Mouse (Mus musculus): ENCODE data around the gene Abhd12b. TPM values are rescaled to one million over a fixed set of nuclear protein-coding genes. Genes with fewer than 3 reads are reported as not detected.

Gene Abhd12b
- total and polyA plus RNA-seq, 2 experiments from 2014 or later = not detected

DNA sequence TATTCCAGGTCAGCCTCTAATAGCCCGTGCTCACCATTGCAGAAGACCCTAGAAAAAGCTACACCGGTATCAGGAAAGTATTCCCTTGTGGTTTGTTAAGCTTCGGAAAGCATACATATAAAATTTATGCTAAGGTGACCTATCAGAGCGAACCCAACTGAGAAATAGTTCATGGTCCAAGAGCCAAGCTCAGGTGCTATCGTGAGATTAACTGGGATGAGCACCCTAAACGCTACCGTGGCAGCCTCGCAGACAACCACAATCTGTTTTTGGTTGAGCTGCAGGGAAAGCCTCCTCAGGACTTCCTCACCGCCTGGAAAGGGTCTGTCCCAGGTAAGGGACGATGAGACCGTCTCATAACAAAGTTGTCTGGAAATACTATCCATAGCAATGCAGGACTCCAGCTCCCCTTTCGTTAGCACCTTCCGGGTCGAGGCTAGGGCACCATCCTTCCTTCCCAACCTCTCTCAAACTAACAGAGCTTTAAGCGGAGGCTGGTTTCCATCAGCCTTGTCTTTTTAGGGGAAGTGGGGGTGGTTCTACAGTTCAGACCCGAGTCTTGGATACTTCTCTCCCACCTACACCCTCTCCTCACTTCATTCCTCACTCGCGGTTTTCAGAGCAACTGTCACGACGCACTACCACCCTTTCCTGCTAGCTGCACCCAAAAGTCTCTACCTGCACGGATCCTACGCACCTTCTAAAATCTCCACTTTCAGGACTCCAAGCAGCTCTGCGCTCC, 43.4 kb upstream of the Abhd12b start:
- Histone ChIP-seq H3K4me3 (ENCODE audit: low read length) (peak overlapping the region; percentile 90), H3K27ac (peak overlapping the region; percentile 91), H3K9ac (replicated peaks; ENCODE audit: low read length) (peak overlapping the region; percentile 97), H3K36me3 (ENCODE audit: insufficient read depth, low read length) (no peaks in the 10 kb centered on the region), H3K4me1 (ENCODE audit: insufficient read depth, low read length) (peaks cover 25% of the 10 kb centered on the region), H3K9me3 (ENCODE audit: low read length) (no peaks in the 10 kb centered on the region), H3K4me2 (ENCODE audit: low read depth, low read length) (peak overlapping the region; percentile 97), H3K27me3 (ENCODE audit: insufficient read depth, low read length) (no peaks in the 10 kb centered on the region)
- TF ChIP-seq CTCF (IDR thresholded peaks at IDR 0.05; ENCODE audit: low read depth) = no peak
- 9% methylated on average over 23 of the region's 23 CpGs for WGBS
- DNase-seq (ENCODE audit: low spot score) (peak; percentile 40), ATAC-seq (peak; percentile 0; the same call in 1 of the 2 replicates)

DNA sequence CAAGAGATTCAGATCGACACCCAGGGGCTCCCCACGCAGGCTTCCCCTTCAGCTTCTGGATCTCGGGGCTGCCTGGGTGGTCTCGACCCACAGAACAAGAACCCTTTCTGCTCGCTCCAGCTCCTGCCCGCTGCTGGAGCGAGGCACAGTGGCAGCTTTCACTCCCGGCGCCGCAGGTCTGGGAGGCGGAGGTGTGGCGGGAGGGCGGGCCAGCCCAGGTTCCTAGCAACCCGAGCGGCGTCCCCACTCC, 42.9 kb upstream of the Abhd12b start:
- Histone ChIP-seq H3K27ac (peak overlapping the region; percentile 91), H3K9me3 (ENCODE audit: low read length) (no peaks in the 10 kb centered on the region), H3K9ac (replicated peaks; ENCODE audit: low read length) (peak overlapping the region; percentile 97), H3K36me3 (ENCODE audit: insufficient read depth, low read length) (no peaks in the 10 kb centered on the region), H3K4me1 (ENCODE audit: insufficient read depth, low read length) (peaks cover 24% of the 10 kb centered on the region), H3K4me2 (ENCODE audit: low read depth, low read length) (peak overlapping the region; percentile 97), H3K4me3 (ENCODE audit: low read length) (peak overlapping the region; percentile 90), H3K27me3 (ENCODE audit: insufficient read depth, low read length) (no peaks in the 10 kb centered on the region)
- DNase-seq (ENCODE audit: low spot score) (no peak), ATAC-seq (peak; percentile 62)
- TF ChIP-seq CTCF (IDR thresholded peaks at IDR 0.05; ENCODE audit: low read depth) = no peak
- WGBS = under 1% methylated on average over 15 of the region's 16 CpGs

DNA sequence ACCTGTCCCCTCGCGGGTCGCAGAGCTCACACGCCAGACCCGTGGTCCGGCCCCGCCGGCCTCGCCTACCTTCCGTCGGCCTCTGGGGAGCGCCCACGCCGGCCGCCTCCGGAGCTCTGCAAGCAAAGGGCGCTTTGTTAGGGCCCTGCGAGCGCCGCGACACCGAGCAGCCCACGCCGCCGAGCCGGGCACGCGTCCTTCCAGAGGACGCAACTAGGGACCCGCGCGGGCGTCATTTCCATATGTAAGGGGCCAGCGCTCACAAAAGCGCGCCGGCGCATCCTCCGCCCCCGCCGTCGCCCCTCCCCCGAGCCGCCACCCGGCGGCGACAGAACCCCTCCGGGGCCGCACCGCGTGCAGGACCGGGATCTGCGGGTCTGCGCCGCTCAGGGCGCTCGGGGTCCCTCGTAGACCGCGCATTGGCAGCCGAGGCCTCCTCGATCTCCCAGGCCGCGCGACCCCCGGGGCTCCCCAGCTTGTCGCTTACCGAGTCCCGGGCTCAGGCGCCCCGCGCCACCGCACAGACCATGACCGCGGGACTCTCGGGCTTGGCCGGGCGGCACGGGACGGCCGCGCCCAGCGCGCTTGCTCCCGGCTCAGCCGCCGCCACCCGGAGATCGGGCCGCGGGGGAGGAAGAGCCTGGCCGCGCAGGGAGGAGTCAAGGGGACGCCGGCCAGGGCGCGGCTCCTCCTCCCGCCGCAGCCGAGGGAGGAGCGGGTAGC, 42.4 kb upstream of the Abhd12b start:
- Histone ChIP-seq H3K9ac (replicated peaks; ENCODE audit: low read length) (peak overlapping the region; percentile 97), H3K4me2 (ENCODE audit: low read depth, low read length) (peak overlapping the region; percentile 97), H3K36me3 (ENCODE audit: insufficient read depth, low read length) (no peaks in the 10 kb centered on the region), H3K4me3 (ENCODE audit: low read length) (peak overlapping the region; percentile 90), H3K4me1 (ENCODE audit: insufficient read depth, low read length) (peaks cover 20% of the 10 kb centered on the region), H3K27ac (peak overlapping the region; percentile 91), H3K27me3 (ENCODE audit: insufficient read depth, low read length) (no peaks in the 10 kb centered on the region), H3K9me3 (ENCODE audit: low read length) (no peaks in the 10 kb centered on the region)
- WGBS = under 1% methylated on average over 91 of the region's 101 CpGs
- ATAC-seq = peak; percentile 83
- DNase-seq (ENCODE audit: low spot score) = peak; percentile 86
- TF ChIP-seq CTCF (IDR thresholded peaks at IDR 0.05; ENCODE audit: low read depth) = no peak

DNA sequence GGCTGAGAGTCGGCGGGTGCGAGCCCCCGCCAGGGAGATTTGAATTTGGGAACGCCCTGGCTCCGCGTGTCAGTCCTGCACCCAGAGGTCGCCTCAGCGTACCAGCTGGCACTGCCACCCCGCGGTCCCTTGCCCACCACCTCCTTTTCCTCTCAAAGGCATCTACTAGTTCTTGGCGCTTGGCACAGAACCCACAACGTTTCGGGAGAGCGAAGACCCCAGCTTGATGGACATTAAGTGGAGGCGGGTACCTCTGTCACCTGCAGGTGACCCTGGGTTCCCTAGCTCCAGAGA, 41.9 kb upstream of the Abhd12b start:
- Histone ChIP-seq H3K27me3 (ENCODE audit: insufficient read depth, low read length) (no peaks in the 10 kb centered on the region), H3K36me3 (ENCODE audit: insufficient read depth, low read length) (no peaks in the 10 kb centered on the region), H3K4me1 (ENCODE audit: insufficient read depth, low read length) (peaks cover 20% of the 10 kb centered on the region), H3K4me3 (ENCODE audit: low read length) (peak overlapping the region; percentile 90), H3K27ac (peak overlapping the region; percentile 91), H3K9ac (replicated peaks; ENCODE audit: low read length) (peak overlapping the region; percentile 97), H3K9me3 (ENCODE audit: low read length) (no peaks in the 10 kb centered on the region), H3K4me2 (ENCODE audit: low read depth, low read length) (peak overlapping the region; percentile 97)
- no peak for DNase-seq (ENCODE audit: low spot score)
- TF ChIP-seq CTCF (IDR thresholded peaks at IDR 0.05; ENCODE audit: low read depth) = no peak
- WGBS = 2% methylated on average over 13 of the region's 16 CpGs
- ATAC-seq = no peak; the same call in 1 of the 2 replicates

DNA sequence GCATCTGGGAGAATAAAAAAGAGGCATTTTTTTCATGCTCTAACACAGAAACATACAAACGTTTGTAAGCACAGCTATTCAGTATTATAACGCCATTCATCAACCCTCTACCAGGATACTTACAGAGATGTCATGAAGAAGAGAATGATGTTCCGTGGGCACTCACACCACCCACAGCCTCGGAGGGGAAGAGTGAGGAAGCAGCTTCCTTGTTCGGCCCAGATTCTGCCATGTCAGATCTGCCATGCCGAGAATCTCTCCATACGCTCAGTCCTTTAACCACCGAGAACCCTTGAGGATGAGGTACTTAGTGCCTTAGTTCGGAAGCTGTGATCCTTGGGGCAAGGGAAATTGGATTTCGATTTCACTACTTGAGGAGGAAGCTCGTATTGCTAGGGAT, 40.6 kb upstream of the Abhd12b start, which contains the start of gene Nin:
Gene Nin, minus strand, starts transcription at position 367 of the 400 bp plus-strand sequence.
- peaks cover 14% of the 10 kb centered on the region for H3K4me1 ChIP-seq (ENCODE audit: insufficient read depth, low read length)
- no peaks in the 10 kb centered on the region for H3K27me3 ChIP-seq (ENCODE audit: insufficient read depth, low read length)
- WGBS = 65% methylated on average over 11 of the region's 11 CpGs
- 0 out of 2 replicates have a peak within 1 kb of the TSS, but pooled peaks have one; percentile 97 for H3K4me2 ChIP-seq (ENCODE audit: low read depth, low read length)
- H3K4me3 ChIP-seq (ENCODE audit: low read length) = 0 out of 2 replicates have a peak within 1 kb of the TSS, but pooled peaks have one; percentile 90
- no peak for DNase-seq (ENCODE audit: low spot score)
- no peak within 1 kb of the TSS for H3K27ac ChIP-seq
- H3K9me3 ChIP-seq (ENCODE audit: low read length) = no peaks in the 10 kb centered on the region
- H3K36me3 ChIP-seq (ENCODE audit: insufficient read depth, low read length) = no peaks in the 10 kb centered on the region
- TF ChIP-seq CTCF (IDR thresholded peaks at IDR 0.05; ENCODE audit: low read depth) = no peak
- ATAC-seq = no peak
- no peak within 1 kb of the TSS for H3K9ac ChIP-seq (replicated peaks; ENCODE audit: low read length)

DNA sequence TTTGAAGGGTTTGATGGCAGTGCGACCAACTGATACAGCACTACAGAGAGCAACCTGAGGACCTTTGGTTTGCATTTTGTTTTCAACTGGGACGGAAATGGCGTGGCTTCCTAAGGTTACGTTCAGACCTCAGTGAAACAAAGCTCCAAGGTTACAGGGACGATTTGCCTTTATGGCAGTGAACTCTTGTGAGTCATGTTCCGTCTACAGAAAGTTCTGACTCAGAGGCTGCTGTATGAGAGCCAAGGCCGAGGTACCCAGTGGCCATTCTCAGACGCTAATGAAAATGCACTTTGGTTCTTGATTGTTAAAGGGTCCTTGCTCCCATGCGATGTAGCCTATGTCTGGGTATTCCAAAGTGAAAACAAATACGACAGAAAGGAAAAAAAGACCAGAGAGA, 36.8 kb upstream of the Abhd12b start:
- TF ChIP-seq CTCF (IDR thresholded peaks at IDR 0.05; ENCODE audit: low read depth) = no peak
- Histone ChIP-seq H3K4me2 (ENCODE audit: low read depth, low read length) (no peak overlapping the region), H3K27ac (no peak overlapping the region), H3K27me3 (ENCODE audit: insufficient read depth, low read length) (no peaks in the 10 kb centered on the region), H3K4me1 (ENCODE audit: insufficient read depth, low read length) (no peaks in the 10 kb centered on the region), H3K4me3 (ENCODE audit: low read length) (no peak overlapping the region), H3K36me3 (ENCODE audit: insufficient read depth, low read length) (no peaks in the 10 kb centered on the region), H3K9ac (replicated peaks; ENCODE audit: low read length) (no peak overlapping the region), H3K9me3 (ENCODE audit: low read length) (no peaks in the 10 kb centered on the region)
- ATAC-seq (no peak), DNase-seq (ENCODE audit: low spot score) (no peak)
- WGBS = 90% methylated on average over 10 of the region's 10 CpGs
